Mouse (Mus musculus): ENCODE measurements around the gene Mb.

The Mb gene

DNA sequence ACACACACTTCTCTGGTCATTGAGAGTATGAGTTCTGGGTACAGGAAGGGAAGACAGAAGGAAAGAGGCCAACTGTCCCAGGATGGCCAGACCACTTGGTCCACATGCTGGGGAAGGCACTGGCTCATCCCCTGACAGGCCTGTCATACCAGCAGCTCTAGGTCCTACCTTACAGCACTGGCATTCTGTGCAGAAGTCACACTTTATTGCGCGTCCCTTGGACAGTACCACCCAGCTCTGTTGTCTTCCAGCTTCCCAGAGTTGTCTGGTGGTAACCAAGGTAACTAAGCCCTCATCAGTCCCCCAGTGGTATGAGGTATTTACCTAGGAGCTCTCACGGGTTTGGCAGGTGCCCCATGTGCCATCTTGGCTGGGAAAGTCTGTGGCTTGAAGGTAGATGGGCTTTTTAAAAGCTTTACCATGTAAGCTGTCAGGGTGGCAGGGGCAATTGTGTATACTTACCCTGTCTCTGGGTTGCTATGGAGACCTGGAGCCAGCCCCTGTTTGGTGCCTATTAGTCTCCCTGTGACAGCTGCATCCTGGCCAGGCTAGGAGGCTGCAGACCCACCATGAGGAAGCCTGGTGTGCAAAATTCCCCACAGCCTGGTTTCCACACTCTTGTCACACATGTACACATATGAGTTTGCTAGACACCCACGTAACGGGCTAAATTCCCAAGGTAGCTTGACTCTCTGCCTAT is 24.4 kb downstream of the Mb start:
- no peak for DNase-seq

DNA sequence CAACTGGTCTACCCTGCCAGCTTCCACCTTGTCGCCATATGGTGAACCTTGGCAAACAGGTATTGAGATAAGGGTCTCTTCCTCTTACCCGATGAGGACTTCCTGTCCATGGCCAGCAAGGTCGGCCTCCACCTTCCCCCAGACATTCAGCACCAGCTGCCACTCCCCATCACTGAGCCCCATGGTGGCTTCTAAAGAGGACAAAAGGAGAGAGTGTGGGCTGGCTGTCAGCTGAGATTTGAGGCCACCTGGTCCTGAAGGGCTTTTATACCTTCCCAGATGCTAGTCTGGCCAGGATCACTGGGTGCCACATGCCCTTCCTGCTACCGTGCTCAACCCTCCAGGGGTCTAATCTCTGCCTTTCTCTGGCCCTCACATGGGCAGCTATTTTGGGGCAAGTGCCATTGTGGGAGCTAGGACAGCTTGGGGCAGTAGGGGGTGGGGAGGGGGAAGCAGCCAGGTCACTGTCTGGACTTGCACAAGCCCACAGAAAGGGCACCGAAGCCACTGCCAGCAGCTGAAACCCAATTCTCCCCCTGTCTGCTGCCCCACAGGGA is 28.0 kb downstream of the Mb start:
- no peak for DNase-seq

DNA sequence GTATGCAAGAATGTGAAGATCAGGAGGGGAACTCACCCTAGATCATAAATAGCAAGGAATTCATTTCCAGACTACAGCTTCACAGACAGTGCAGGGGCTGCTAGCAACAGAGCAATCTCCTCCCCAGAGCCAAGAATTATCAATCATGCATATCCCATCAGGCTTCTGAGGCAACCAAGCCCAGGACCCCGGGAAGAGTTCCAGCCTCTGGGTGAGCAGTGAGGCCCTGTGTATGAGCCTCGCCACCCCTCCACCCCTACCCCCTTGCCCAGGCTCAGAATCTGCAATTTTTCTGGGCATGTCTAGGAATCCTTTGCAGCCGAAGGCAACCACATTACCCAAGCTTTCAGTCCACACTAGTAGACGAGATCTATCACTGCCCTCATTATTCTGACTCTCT is 28.6 kb downstream of the Mb start:
- DNase-seq: no peak

DNA sequence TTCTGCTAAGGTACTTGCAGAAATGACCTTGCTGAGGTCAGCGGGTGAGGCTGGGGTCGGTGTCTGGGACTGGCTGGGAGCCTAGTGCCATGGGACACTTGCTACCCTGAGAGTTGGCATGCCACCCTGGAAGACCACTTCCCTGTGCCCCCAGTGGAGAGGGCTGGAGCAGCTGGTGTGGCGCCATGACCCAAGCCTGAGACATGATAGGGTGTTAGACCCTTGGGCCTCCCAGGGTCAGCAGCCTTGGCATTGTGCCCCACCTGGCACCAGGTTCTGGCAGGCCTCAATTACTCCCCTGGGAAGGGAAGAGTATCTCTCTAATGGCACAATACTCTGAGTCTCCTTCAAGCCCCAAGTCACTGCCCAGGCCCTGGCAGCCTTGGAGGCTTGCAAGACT is 29.4 kb downstream of the Mb start:
- DNase-seq: no peak

DNA sequence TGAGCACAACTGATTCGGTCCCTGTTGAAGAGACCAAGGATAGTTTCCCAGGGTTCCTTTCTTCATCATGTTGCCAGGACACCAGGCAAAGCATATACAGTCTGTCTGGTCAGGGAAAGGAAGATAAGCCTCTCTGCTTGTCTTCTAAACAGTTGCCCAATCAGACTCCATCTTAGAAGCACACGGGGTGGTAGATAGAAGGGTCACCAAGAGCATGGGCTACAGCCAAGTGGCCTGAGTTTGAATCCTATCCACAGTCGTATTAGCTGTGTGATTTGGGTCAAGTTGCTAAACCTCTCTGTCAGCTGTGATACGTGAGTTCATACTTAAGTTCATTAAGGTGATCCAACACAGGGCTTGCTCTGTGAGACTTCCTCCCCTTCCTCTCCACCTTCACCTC is 30.3 kb downstream of the Mb start:
- DNase-seq: no peak

DNA sequence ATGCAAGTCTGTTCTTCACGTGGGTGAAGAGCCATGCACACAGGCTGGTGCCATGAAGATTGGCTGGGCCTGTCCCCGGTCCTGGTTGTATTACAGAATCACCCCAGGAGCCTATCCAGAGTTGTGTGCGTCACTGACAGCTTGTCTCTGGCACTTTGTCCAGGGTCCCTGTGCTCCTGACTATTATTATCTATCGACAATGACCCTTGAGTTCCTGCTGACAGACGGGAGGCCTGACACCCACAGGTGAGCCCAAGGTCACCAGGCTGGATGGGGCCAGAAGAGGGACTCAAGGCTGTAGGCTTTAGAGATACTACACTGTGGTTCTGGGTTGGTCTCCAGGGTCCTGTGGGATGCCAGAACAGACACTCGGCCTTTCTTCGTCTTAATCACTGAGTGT is 30.9 kb downstream of the Mb start:
- no peak for DNase-seq

DNA sequence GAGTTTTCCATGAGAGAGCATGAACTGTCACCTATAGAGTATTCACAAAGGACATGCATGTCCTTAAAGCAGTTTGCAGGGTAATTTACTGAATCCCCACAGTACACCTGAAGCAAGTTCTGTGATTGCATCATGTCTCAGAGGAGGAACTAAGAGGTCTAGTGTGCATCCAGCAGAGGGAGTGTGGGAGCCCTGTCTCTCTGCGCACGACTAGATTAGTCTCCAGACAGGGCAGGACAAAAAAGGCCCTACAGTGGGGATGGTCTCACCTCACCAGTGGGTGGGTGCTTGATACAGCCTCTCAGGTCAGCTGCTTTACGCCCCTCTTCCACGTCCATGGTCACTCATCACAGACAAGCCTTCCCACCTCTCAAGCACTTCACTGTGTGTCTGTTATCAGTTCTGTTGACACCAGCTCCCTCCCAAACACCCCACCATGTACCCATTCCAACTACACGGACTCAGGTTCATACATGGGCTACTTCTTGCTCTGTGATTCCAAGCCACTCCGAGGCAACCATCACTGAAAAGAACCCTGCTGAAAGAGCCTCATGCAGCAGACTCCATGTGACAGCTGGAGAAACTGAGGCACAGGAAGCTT is 31.6 kb downstream of the Mb start:
- DNase-seq: peak in 1 of 2 experiments; percentile 20

DNA sequence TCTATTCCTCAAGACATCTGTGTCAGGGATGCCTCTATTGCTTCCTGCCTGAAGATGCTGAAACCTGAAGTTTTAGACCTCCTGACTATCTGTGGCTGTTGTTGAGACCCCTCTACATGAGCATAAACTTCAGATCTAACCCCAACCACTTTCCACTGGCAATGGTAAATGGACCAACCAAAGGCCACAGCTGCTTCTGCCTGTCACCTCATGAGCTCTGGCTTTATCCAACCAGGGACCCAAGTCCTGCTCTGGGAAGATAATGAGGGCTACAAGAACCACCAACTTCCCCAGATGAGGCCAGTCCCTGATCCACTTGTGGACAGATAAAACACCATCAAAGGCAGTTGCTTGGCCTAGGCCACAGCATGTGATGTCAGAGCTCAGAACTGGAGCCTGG is 32.6 kb downstream of the Mb start:
- no peak for DNase-seq

DNA sequence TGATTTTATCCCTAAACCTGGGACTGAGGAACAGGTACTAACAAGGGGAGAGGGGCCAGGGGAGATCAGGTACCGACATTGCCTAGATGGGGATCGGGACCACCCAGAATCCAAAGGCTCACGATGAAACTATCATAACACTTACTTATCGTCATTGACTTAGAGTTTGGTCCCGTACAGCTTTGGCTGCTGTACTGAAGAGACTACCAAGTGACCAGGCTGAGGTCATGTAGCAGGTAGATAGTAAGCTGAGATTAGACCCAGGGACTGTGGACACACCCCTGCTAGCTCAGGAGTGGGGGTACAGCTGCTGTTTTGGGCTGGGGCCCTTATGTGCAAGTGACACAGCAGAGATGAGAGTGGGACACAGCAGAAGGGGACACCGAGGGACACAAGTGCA is 34.0 kb downstream of the Mb start:
- no peak for DNase-seq

DNA sequence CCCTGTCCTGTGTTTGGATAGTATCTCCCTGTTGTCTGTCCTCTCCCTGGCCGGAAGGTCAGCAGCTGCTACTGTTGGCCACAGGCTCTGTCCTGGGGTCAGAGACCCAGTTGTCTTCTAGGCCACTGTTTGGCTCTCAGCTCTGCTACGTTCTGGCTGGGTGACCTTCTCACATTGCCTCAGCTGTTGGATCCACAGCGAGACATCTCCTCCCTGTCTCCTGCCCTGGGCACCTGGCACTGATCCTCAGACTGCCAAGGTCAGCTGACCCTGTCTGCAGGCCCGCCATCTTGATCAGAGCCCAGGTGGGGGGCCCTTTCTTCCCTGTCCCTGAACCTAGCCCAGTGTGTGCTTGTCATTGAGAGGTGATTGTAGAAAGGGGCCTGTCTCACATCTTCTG is 35.5 kb downstream of the Mb start:
- DNase-seq: no peak

DNA sequence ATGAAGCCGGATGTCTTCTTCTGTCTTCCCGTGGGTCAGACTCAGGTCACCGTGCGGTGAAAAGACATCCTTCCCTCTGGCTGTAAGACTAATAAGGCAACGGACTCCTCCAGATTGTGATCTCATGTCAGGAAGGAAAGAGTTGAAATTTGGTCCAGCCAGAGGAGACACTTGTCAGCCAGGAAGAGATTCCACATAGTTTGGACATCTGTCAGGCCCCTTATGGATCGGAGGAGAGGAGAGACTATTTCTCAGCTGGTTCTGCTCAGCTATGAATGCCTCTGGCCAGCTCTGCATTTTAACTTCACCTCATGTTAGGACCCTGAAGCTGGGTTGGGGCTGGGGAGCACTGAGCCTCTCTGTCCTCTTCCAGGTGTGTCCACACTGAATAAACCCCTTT is 36.0 kb downstream of the Mb start:
- DNase-seq: no peak

DNA sequence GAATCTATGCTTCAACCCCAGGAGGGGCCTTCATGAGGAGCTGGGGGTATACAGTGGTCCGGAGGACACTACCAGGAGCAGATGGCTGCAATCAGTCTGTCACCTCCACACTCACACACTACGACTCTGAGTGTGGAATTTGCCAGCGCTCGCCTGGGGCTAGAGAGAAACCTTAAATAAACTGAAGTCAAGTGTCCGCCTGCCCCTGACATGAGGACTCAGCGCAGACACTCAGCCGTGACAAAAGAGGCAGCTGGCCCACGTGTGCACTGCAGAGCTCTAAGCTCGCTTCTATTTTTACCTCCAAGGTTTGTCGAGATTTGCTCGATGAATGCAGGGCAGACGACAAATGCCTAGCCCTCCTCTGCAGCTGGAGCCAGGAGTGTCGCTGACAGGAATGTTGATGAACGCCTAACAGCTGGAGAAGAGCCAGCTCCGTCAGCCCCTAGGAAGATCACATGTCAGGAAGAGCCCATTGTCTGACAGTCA is 36.7 kb downstream of the Mb start:
- peak; percentile 30 to 48 for DNase-seq

DNA sequence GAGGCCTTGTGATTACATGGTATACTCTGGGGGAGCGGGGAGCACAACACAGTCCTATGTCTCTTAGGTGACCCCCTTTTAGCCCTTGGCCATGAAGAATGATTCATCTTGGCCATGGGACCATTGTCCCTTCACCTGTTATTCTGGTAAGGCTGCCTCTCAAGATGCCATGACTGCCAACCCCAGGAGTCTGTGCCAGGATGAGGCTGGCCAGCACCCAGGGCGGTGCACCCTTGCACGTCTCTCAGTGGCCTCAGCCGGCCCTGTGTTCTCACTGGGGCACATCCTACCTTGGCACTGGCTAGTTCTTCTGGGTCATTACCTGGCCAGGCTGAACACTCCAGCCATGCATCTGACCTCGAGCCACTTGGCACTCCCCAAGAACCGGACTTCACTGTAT is 41.6 kb downstream of the Mb start:
- DNase-seq: peak in 1 of 2 experiments; percentile 12

DNA sequence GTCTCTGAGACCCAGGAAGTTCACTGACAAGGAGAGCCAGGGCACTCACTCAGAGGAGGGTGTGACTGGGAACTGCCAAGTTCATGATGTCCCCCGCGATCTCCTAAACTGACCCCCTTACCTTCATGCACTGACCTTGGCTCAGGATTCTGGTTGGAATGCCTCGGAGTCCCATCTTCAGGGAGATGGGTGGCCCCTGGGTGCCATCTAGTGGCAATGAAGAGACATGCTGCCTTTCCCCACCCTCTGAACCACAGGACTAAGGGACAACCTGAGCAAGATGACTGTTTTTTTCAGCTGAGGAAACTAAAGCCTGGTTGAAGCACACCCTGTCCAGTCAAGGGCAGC is 46.6 kb downstream of the Mb start:
- DNase-seq: peak; percentile 20 to 43

DNA sequence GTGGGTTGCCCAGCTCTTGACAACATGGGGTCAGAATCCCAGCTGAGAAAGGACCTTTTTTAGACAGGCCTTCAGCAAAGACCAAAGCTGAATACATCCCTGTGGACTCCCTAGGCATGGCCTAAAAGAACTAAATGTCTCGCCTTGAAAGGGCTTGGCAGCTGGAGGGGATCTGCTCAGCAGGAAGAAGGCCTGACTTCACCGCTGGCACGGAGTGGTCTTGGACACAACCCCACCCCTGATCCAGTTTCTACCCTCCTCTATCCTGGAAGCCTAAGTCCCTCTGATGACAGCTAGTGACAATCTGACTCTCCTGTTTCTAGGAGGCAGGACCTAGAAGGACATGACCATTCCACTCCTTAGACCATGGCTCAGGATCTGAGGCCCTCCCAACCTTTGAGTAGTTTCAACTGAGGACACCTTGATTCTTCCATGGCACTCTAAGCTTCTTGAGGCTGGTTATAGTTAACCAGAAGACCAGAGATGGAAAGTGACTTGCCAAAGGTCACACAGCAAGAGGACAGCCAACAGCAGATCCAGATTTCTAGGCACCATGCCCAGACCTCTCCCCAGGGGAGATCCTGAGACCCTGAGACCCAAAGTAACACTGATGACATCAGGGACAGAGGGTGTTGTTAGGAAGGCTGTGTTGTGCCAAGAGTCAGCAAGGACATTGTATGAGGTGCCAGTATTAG is 47.1 kb downstream of the Mb start:
- DNase-seq: no peak

DNA sequence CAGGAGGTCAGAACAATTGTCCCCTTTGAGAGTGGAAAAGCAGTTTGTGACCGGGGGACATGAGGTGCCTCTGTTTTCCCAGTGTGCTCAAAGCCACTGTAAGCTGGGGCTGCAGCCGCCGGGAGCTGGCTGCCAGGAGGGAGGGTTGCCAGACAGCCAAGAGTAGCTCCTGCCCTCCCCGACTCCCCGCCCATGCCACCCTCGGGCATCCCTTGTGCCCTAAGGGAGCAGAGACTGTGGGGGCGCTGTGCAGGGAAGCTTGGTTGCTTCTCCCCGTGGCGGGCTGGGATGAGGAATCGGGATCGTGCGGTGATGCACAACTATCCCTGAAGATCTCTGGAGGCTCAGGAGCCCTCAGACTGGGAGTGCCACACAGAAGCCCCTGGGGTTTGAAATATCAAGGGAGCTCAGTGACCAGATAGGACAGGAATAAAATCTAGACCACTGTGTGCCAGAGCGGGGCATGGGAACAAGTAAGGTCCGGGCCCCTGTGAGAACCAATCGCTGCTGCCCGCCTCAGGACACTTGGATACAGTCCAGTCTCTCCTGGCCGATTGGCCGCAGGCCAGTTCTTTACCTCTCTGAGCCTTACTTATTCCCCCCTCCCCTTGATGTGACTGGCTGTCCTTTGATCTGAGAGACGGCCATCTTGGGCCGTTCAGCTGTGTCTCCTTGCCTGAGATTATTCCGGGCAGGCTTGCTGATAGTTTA is 51.4 kb downstream of the Mb start:
- no peak for DNase-seq

DNA sequence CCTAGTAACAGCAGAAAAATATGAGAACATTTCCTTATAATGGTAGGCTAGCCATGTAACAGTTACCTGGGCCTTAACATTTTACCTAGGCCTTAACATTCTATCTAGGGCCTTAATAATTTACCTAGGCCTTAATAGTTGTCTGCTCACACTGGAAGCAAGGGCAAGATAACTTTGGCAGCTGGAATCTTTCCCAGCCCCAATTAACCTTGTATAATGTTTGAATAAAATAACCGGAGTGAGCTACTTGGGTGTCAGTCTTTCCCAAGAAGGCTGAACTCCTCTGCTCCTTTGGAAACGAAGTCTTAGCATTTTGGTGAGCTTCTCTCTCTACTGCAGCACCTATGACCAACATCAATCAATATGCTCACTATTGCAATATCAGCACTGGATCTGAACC is 52.4 kb downstream of the Mb start:
- DNase-seq: no peak

DNA sequence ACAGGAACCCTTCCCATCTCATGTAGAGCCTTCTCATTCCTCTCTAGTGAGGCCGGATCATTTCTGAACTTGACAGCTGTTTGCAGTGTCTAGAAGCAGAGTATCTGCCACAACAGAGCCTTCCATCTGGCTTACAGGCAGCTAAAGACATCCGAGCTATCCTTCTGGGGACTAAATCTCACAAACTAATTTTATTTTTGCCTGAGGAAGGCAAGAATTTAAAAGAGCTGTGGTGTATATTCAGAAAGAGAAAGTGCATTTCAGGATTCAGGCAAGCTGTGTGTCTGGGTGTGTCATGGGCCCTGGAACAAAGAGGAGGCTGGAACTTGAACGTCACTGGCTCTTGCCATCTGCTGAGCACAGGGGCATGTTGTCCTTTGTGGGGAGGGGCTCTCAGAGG is 56.1 kb downstream of the Mb start:
- no peak for DNase-seq

DNA sequence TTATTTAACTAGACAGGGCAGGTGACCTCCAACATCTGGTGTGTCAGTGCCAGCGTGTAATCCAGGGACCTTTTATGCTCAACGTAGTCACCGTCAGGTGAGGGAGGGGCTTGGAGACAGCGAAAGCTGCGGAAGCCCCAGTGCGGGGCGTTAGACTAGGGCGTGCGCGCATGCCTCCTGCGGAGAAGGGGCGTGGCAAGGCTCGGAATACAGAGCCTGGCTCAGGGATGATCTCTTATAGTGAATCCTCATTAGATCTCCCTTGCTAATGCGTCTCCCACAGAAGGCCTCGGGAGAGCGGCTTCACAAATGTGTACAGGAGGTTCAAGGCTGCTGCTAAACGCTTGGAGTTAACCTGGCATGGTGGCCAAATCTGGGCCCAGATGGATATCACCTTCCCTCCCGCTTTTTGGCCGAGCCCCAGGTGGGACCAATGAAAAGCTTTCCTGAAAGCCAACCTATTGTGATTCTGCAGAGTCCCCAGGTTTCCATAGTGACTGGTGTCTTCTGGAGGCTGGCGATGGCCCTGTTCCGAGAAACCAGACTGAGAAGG is 62.9 kb downstream of the Mb start:
- peak in 1 of 2 experiments; percentile 35 for DNase-seq

DNA sequence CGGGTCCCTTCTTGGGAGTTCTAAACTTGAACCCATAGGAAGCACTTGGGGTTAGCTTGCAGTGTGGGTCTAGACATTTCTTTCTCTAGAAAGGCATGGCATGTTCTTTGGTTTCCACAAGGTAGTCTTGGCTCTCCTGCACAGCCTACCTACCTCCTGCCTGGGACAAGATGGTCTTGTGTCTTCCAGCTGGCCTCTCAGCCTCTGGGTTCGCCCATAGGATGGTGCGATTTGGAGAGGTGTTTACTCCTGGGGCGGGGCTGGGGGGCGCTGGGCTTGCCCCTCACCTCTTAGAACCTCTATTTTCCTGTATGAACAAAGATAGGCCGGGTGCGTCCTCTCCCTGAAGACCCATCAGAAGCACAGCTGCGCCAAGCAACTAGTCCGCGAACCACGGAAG is 63.3 kb downstream of the Mb start:
- DNase-seq: no peak

DNA sequence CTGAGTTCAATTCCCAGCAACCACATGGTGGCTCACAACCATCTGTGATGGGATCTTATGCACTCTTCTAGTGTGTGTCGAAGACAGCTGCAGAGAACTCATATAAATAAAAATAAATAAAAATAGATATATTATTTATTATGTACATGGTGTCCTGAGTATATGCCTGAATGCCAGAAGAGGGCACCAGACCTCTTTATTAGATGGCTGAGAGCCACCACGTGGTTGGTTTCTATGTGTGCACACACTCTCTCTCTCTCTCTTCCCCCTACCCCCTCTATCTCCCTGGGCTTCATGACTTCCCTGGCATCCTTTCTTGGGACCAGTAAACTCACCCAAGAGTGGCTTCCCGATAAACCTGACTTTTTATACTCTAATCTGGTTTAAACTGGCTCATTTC is 67.7 kb downstream of the Mb start:
- no peak for DNase-seq

DNA sequence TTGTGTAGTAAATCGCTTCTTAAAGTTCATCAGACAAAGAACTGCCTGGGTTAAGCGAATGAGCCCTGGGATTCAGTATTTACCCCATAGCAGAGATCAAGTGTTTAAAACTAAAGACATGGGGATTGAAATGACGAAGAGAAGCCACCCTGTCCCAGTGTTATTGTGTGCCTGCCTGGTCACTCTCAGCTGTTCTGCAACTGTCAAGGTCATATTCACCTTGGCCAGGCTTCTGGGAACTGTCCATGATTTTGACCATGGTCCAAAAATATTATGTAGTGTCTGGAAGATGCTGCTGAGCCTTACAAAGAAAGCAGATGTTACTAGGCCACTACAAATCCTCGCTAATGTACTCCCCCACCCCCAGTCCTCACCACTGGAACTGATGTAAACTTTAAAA is 70.7 kb downstream of the Mb start:
- no peak for DNase-seq

DNA sequence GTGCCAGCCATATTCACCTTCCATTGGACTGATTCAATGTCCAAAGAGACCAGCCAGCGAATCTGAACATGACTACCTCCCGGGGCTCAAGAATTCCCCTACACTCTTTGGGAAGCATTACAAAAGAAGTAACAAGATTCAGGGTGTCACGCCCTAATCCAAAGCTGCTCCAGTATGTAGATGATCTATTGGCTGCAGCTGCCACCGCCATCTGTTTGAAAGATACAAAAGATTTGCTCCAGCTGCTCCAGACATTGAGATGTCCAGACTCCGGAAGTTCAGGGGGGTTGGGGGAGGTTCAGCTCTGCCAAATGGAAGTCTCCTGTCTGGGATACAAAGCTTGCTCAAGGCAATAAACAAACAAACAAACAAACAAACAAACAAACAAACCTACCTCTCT is 73.9 kb downstream of the Mb start:
- DNase-seq: no peak
